Mouse (Mus musculus) neural tube, embryonic 12.5 days (tissue): ENCODE measurements around the gene Rpl3l. TPM values are rescaled to one million over a fixed set of nuclear protein-coding genes. Genes with fewer than 3 reads are reported as not detected.

Experiments
- ATAC-seq: fragments of 200-750 bp; cut with Nextera tagmentation; 2 replicates; pipeline ENCODE4 v1.8.0; 2017; ENCODE audit warnings: low read depth, mild to moderate bottlenecking, moderate TSS enrichment, moderate library complexity; ENCODE audit not compliant: low FRiP score
- H3K27ac ChIP-seq: fragments of 300-500 bp; sonication (generic); 2 replicates; pipeline ENCODE4 v1.5.1; 2016
- H3K27me3 ChIP-seq: fragments of 300-500 bp; sonication (generic); replicated peaks from 2 replicates; pipeline ENCODE4 v1.6.1; 2016; ENCODE audit warnings: mild to moderate bottlenecking
- H3K36me3 ChIP-seq: fragments of 300-500 bp; sonication (generic); 2 replicates; pipeline ENCODE4 v1.6.1; 2016; ENCODE audit warnings: mild to moderate bottlenecking
- H3K4me1 ChIP-seq: fragments of 300-500 bp; sonication (generic); 2 replicates; pipeline ENCODE4 v1.6.1; 2016
- H3K4me2 ChIP-seq: fragments of 300-500 bp; sonication (generic); replicated peaks from 2 replicates; pipeline ENCODE4 v1.6.1; 2016; ENCODE audit warnings: mild to moderate bottlenecking
- H3K4me3 ChIP-seq: fragments of 300-500 bp; sonication (generic); 2 replicates; pipeline ENCODE4 v1.5.1; 2016
- H3K9ac ChIP-seq: fragments of 300-500 bp; sonication (generic); 2 replicates; pipeline ENCODE4 v1.6.1; 2016; ENCODE audit warnings: mild to moderate bottlenecking
- H3K9me3 ChIP-seq: fragments of 300-500 bp; sonication (generic); 2 replicates; pipeline ENCODE4 v1.6.1; 2016; ENCODE audit warnings: mild to moderate bottlenecking
- WGBS: fragments of 180-500 bp; shearing (Covaris S2); methylation state at CpG from one replicate; pipeline ENCODE4 v1.1.7; 2016; 5-methylcytosine and 5-hydroxymethylcytosine counted together
- polyA plus RNA-seq: library from polyadenylated mRNA; unstranded; fragments of >200 nt; fragmentation: Nextera tagmentation; extraction: Ambion mirVana; gene quantifications from 2 replicates; pipeline ENCODE4 v1.2.1, GENCODE M21; 2016

Gene Rpl3l
- polyA plus RNA-seq, 1 experiment from 2014 or later: not detected

DNA sequence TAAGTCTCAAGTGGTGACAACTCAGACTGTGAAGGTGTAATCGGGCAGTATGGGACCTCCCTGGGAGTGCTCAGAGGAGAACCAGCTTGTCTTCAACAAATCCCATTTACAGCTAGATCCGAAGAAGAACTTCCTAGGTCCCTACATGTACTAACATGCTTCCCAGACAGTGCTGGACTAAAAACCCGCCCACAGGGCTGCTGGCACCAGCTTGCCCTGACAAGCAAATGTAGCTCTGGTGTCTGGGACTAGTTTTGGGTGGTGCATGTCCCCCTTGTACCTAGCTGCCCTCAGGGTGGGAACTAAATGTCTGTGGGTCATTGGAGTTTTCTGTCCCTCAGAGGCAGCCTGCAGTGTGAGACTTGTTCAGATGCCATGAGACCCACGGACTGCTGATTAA is 23.9 kb downstream of the Rpl3l start:
- WGBS: 24% methylated on average over 4 of the region's 4 CpGs
- no peak overlapping the region for H3K27ac ChIP-seq

DNA sequence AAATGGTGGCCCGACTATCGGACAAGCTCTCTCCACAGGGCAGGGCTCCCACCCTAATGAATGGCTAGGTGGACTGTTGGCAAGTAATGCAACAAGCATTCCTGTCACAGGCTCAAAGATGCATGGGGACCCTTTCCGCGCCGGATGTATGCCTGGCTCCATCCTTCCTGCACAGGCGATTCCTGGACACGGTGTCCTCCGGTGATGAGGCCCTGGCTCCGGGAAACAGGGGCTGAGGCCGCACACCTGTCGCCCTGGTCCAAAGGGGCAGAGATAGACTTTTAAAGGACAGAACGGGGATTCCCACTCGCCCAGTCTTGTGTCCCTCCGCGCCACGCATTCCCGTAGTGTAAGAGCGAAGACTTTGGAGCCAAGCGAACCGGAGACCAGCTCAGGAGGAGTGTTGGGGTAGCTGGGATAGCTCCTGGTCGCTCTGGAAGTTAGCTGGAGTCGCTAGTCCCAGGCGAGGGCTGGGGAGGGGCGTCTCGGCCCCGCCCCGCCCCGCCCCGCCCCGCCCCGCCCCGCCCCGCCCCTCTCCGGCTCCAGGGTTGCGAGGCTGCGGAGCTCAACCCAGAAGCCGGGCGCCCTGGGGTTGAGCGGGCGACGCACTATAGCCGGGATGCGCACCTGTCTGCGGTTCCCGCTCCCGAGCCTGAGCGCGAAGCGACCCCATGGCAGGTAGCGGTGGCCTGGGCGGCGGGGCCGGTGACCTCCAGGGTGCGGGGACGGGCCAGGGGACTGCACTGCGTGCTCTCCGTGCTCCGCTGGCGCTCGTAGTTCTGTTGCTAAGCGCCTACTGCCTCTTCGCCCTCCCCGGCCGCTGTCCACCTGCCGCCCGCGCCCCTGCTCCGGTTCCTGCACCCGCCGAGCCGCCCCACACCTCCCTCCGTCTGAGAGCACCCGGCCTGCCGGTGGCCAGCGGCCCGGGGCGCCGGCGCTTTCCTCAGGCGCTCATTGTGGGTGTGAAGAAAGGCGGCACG is 25.1 kb downstream of the Rpl3l start, which contains the start of gene Hs3st6:
TSS of gene Hs3st6 (plus strand) at position 574 of the 980 bp plus-strand sequence.
- WGBS: 1% methylated on average over 80 of the region's 82 CpGs
- H3K4me1 ChIP-seq: peaks cover 13% of the 10 kb centered on the region
- peaks cover 66% of the 10 kb centered on the region for H3K27me3 ChIP-seq
- H3K27ac ChIP-seq: no peak within 1 kb of the TSS
- no peaks in the 10 kb centered on the region for H3K9me3 ChIP-seq
- H3K9ac ChIP-seq: peak within 1 kb of the TSS; percentile 58
- peak within 1 kb of the TSS; percentile 97 for H3K4me2 ChIP-seq
- H3K4me3 ChIP-seq: peak within 1 kb of the TSS; percentile 50
- ATAC-seq: peak; percentile 80
- no peaks in the 10 kb centered on the region for H3K36me3 ChIP-seq

More for the DNA sequence above, 23.9 kb downstream of the Rpl3l start:
- ATAC-seq: no peak
- peaks cover 13% of the 10 kb centered on the region for H3K4me1 ChIP-seq
- peaks cover 66% of the 10 kb centered on the region for H3K27me3 ChIP-seq
- no peak overlapping the region for H3K4me3 ChIP-seq
- no peak overlapping the region for H3K9ac ChIP-seq
- H3K4me2 ChIP-seq: no peak overlapping the region
- H3K9me3 ChIP-seq: no peaks in the 10 kb centered on the region
- H3K36me3 ChIP-seq: no peaks in the 10 kb centered on the region

DNA sequence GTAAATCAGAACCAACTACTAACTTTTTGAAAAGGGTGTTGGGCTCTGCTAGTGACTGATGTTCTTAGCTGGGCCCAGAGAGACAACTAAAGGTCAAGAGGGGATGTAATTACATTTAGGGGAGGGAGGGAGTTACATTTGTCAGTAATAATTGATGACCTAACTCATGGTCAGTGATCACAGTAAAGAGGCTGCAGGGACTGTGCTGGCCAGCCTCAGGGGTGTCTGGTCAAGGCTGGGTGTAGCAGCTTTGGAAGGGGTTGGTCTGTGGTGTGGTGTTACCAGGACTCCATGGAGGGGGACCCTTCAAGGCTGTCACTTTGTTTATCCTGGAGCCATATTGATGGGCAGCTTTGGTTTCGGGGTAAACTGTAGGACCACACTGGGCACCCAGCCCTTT is 29.8 kb downstream of the Rpl3l start:
- H3K27ac ChIP-seq: no peak overlapping the region
- H3K9ac ChIP-seq: no peak overlapping the region
- peaks cover 10% of the 10 kb centered on the region for H3K4me1 ChIP-seq
- 80% methylated on average over 1 of the region's 1 CpGs for WGBS
- no peaks in the 10 kb centered on the region for H3K36me3 ChIP-seq
- no peaks in the 10 kb centered on the region for H3K9me3 ChIP-seq
- no peak overlapping the region for H3K4me3 ChIP-seq
- ATAC-seq: no peak
- H3K4me2 ChIP-seq: no peak overlapping the region
- H3K27me3 ChIP-seq: peaks cover 46% of the 10 kb centered on the region

DNA sequence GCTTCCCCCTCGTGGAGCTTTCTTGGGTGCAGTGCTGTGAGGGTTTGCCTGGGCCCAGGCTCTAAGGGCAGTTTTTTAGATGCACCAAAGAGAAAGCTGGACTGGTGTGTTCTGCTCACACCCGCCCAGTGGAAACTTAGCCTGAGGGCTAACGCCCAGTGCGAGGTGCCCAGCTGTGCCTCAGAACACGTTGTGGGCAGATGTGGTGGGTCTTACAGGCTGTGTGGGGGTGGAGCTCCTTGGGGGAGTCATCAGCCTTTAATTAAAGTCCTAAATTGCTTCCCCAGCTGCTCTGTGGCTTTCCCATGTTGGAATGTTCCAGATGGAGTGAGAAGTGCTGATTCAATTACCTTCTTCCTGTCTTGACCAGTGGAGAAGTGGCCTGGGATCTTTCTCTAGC is 33.5 kb downstream of the Rpl3l start:
- ATAC-seq: no peak
- H3K36me3 ChIP-seq: no peaks in the 10 kb centered on the region
- H3K27me3 ChIP-seq: peaks cover 9% of the 10 kb centered on the region
- H3K27ac ChIP-seq: no peak overlapping the region
- no peaks in the 10 kb centered on the region for H3K9me3 ChIP-seq
- no peak overlapping the region for H3K4me3 ChIP-seq
- no peak overlapping the region for H3K9ac ChIP-seq
- WGBS: 46% methylated on average over 5 of the region's 5 CpGs
- no peaks in the 10 kb centered on the region for H3K4me1 ChIP-seq
- H3K4me2 ChIP-seq: no peak overlapping the region

DNA sequence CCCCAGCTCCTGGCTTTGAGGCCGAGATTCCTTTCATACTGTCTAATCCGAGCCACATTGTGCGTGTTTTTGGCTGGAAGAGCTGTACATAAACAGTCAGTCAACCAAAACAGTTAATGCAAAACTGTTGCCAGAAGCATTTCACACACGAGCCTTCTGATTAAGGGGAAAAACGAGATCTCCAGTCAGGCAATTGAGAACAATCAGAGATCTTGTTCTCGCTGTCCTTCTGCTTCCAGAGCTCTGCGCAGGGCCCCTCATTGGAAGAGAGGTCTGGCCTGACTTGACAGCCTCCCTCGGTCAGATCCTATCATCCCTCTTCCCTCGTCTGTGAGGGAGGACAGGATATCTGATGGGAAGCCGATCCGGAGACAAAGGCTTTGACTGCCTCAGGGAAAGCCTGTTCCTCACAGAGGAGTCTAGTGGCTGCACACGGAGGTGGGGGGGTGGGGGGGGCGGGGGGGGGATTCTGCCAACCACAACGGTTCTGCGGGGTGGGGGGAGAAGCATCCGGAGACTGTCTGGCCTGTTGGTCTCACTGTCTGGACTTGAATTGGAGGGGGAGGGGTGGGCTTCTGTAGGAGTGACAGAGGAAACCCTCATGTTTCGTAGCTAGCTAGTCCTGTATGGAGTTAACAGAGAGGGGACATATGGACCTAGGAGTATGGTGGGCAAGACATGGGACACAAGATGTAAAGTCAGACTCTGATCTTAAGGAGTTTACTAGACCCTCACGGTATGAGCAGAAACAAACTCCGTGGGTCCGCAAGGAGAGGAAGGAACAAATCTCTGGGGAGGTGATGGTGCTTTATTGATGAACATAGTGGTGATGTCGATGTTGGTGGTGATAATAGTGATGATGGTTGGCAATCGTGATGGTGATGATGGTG is 37.6 kb downstream of the Rpl3l start:
- Histone ChIP-seq H3K4me2 (no peak overlapping the region), H3K27ac (no peak overlapping the region), H3K27me3 (no peaks in the 10 kb centered on the region), H3K36me3 (no peaks in the 10 kb centered on the region), H3K9ac (no peak overlapping the region), H3K4me1 (no peaks in the 10 kb centered on the region; the same call in 1 of the 2 replicates), H3K9me3 (no peaks in the 10 kb centered on the region), H3K4me3 (no peak overlapping the region)
- ATAC-seq: no peak
- 67% methylated on average over 21 of the region's 22 CpGs for WGBS

DNA sequence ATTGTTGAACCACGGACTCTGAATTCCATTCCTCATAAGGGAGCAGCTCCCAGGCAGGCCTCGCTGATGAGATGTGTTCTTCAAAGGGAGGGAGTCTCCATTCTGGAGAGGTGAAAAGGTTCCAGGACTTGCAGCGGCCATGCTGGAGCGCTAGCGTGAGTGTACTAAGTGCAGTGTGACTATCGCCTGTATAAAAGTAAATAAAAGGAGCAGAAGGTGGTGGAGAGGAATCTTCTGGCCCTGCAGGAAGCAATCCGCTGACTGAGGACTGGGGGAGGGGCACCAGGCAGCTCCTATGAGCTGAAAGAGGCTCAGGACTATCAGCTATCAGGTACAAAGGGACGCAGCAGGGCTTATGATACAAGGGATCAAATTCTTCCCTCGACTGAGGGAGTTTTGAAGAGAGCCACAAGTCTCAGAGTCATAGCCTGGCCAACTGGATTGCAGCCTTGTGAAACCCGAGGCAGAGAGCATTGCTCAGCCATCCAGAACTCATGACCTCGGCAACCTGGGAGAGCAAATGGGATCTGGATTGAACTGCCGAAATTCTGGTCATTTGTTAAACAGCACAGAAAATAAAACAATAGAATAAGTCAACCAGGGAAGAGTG is 38.8 kb downstream of the Rpl3l start:
- no peak overlapping the region for H3K9ac ChIP-seq
- no peak overlapping the region for H3K4me2 ChIP-seq
- no peak for ATAC-seq
- 29% methylated on average over 12 of the region's 12 CpGs for WGBS
- no peaks in the 10 kb centered on the region for H3K9me3 ChIP-seq
- no peaks in the 10 kb centered on the region for H3K36me3 ChIP-seq
- no peak overlapping the region for H3K27ac ChIP-seq
- no peaks in the 10 kb centered on the region; the same call in 1 of the 2 replicates for H3K4me1 ChIP-seq
- no peak overlapping the region for H3K4me3 ChIP-seq
- H3K27me3 ChIP-seq: no peaks in the 10 kb centered on the region

DNA sequence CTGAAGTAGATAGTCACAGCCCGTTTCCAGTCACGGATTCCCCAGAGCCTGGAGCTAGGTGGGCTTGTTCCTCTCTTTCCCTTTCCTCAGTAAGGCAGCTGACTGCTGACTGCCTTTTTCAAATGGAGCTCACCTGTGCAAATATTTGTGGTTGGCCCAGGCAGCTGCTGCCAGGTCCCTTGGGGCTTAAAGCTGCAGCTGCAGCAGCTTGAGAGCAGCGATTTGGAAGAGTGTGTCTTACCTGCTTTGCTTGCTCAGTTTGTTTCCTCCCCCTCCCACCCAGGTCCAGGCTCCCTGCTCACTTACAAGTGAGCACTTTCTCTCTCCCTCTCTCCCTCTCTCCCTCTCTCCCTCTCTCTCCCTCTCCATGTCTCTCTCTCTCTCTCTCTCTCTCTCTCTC is 41.5 kb downstream of the Rpl3l start:
- Histone ChIP-seq H3K9ac (no peak overlapping the region), H3K9me3 (no peaks in the 10 kb centered on the region), H3K4me3 (no peak overlapping the region), H3K36me3 (no peaks in the 10 kb centered on the region), H3K27me3 (no peaks in the 10 kb centered on the region), H3K4me1 (no peaks in the 10 kb centered on the region; the same call in 1 of the 2 replicates), H3K27ac (no peak overlapping the region), H3K4me2 (no peak overlapping the region)
- WGBS: 48% methylated on average over 3 of the region's 3 CpGs
- ATAC-seq: no peak

DNA sequence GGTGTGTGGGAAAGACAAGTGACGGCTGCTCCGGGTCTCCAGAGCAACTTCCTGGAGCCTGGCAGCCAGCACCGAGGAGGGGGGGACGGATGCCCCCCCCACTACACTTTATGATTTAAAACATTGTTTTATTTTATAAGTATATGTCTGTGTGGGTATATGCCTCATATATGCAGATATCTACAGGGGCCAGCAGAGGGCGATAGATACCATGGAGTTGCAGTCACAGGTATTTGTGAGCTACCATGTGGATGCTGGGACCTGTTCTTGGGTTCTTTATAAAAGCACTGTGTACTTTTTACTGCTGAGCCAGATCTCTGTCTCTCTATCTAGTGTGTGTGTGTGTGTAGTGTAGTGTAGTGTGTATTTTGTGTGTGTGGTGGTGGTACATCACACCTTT is 45.6 kb downstream of the Rpl3l start:
- no peak overlapping the region for H3K27ac ChIP-seq

DNA sequence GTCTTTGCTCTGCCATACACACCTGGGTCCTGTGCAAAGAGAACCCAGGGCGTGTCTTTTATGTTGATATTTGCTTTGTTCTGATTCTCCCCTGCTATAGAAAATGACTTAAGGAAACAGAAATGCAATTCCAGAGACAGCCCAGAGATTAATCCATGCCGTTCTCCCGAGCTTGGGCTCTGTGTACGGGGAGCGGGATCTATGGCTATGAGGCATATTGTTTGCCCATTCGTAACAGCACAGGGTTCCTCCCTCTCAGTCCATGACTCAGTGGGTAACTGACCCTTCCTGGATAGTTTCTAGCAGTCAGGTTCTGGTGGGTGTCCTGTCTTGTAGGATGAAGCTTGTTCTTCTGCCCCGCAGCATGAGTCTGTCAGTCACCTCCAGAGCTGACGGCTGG is 47.6 kb downstream of the Rpl3l start:
- Histone ChIP-seq H3K36me3 (no peaks in the 10 kb centered on the region), H3K4me2 (no peak overlapping the region), H3K4me3 (no peak overlapping the region), H3K27ac (no peak overlapping the region), H3K4me1 (no peaks in the 10 kb centered on the region), H3K27me3 (no peaks in the 10 kb centered on the region), H3K9ac (no peak overlapping the region), H3K9me3 (no peaks in the 10 kb centered on the region)
- 80% methylated on average over 8 of the region's 8 CpGs for WGBS
- no peak for ATAC-seq

More for the DNA sequence above, 45.6 kb downstream of the Rpl3l start:
- Histone ChIP-seq H3K36me3 (no peaks in the 10 kb centered on the region), H3K9ac (no peak overlapping the region), H3K27me3 (no peaks in the 10 kb centered on the region), H3K4me1 (no peaks in the 10 kb centered on the region), H3K4me3 (no peak overlapping the region), H3K4me2 (no peak overlapping the region), H3K9me3 (no peaks in the 10 kb centered on the region)
- no peak for ATAC-seq
- WGBS: 81% methylated on average over 5 of the region's 5 CpGs

DNA sequence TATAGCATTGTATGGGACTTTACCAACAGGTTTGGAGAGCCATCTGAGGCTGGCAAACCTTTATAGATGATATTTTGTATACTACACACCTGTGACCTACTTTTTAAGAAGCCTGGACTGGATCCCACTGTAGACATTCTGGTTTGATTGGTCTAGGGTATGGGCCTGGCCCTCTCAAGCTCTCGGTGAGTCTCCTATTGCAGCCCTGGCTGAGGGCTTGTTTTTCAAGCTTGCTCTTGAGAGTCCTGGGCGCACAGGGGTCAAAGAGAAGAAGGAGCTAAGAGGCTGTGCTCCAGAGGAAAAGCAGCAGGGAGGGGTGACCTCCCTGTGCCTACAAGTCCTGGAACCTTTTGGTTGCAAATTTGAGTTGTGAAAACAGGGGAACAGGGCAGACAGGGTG is 49.5 kb downstream of the Rpl3l start:
- Histone ChIP-seq H3K27me3 (no peaks in the 10 kb centered on the region), H3K4me3 (no peak overlapping the region), H3K36me3 (no peaks in the 10 kb centered on the region), H3K9ac (no peak overlapping the region), H3K27ac (no peak overlapping the region), H3K4me2 (no peak overlapping the region), H3K9me3 (no peaks in the 10 kb centered on the region), H3K4me1 (no peaks in the 10 kb centered on the region)
- no peak for ATAC-seq
- WGBS: 77% methylated on average over 2 of the region's 2 CpGs

DNA sequence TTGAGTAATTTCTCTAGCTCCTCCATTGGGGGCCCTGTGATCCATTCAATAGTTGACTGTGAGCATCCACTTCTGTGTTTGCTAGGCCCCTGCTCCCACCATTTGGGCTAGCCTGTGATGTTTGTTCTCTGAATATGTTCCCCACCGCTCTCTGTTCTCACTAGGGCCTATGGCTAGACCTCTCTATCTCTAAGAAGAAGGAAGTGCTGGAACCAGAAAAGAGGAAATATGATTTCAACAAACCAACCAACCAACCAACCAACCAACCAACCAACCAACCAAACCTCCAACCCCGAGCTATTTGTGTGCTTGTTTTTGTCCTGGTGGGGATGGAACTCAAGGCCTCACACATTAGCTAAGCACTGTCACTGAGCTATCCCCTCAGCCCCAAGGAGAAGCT is 53.2 kb downstream of the Rpl3l start:
- no peaks in the 10 kb centered on the region for H3K9me3 ChIP-seq
- H3K4me2 ChIP-seq: no peak overlapping the region
- H3K9ac ChIP-seq: no peak overlapping the region
- no peaks in the 10 kb centered on the region for H3K4me1 ChIP-seq
- H3K27me3 ChIP-seq: no peaks in the 10 kb centered on the region
- ATAC-seq: no peak
- no peak overlapping the region for H3K27ac ChIP-seq
- H3K4me3 ChIP-seq: no peak overlapping the region
- WGBS: 88% methylated on average over 2 of the region's 2 CpGs
- H3K36me3 ChIP-seq: no peaks in the 10 kb centered on the region
